ENCODE assay signal across 8 mouse cellular contexts in the genomic region with DNA sequence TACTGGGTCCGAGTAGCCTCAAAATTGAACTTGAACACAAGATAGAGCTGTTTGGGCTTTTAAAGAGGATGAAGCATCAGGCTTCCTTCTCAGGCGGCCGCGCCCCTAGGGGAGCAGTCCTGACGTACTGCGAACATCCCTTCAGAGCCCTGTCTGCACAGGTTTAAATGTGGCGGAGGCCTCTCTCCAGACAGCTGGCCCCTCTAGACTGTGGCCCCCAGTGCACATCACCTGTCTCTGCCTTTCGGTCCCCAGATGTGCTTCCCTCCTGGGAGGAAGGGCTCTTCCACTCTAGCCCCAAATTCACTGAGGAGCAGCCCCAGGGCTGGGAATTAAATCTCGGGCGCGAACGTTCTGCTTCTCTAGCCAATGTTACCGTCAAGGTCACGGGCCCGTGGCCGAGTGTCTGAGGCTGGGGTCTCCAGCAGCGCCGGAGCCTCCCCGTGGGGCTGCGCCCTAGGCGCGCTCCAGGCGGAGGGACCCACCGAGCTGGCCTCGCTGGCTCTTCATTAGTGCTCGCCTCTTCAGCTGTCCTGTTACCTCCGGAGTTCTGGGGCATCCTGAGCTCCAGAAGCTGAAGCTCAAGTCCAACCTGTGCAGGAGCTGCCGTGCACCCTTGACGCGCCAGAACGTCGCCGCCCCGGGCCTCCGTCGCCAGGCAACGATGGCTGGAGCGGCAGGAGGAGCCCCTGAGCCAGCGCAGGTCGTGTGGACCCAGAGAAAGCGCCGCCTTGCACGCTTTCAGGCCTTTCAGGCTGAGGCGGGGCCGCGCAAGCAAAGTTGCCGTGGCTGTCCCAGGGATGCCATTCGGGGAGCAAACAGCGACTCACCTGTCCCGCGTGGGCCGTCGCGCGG. TPM values are rescaled to one million over a fixed set of nuclear protein-coding genes. Genes with fewer than 3 reads are reported as not detected.
DNase-seq lines count a peak whose midpoint lies in the region; ATAC-seq and TF ChIP-seq lines count a peak whose summit lies in the region.

No protein-coding gene starts in this region.

- peaks cover 13% of the 10 kb centered on the region for H3K4me1 ChIP-seq in heart, embryonic 13.5 days
- peaks cover 13% of the 10 kb centered on the region; the same call in 1 of the 2 replicates for H3K4me1 ChIP-seq in forebrain, postnatal 0 days (ENCODE audit: insufficient read depth)

- H3K27me3 ChIP-seq in heart, embryonic 13.5 days (replicated peaks): peaks cover 69% of the 10 kb centered on the region
- no peaks in the 10 kb centered on the region for H3K27me3 ChIP-seq in forebrain, postnatal 0 days (ENCODE audit: insufficient read depth, low read length)

- peak overlapping the region; percentile 53 for H3K27ac ChIP-seq in heart, embryonic 13.5 days (replicated peaks)
- peak overlapping the region; percentile 81 for H3K27ac ChIP-seq in forebrain, postnatal 0 days (ENCODE audit: low read depth, low read length)

- H3K4me2 ChIP-seq in heart, embryonic 13.5 days: peak overlapping the region; percentile 96
- H3K4me2 ChIP-seq in forebrain, postnatal 0 days (ENCODE audit: low read depth): peak overlapping the region; percentile 93

- 7% methylated on average over 55 of the region's 55 CpGs for WGBS in heart, embryonic 13.5 days
- 6% methylated on average over 55 of the region's 55 CpGs for WGBS in forebrain, postnatal 0 days

- H3K9ac ChIP-seq in heart, embryonic 13.5 days: peak overlapping the region; percentile 82
- peak overlapping the region; percentile 81 for H3K9ac ChIP-seq in forebrain, postnatal 0 days

- no peaks in the 10 kb centered on the region for H3K36me3 ChIP-seq in heart, embryonic 13.5 days
- peaks cover 3% of the 10 kb centered on the region; the same call in 1 of the 2 replicates for H3K36me3 ChIP-seq in forebrain, postnatal 0 days (ENCODE audit: insufficient read depth)

- no peaks in the 10 kb centered on the region for H3K9me3 ChIP-seq in heart, embryonic 13.5 days
- no peaks in the 10 kb centered on the region for H3K9me3 ChIP-seq in forebrain, postnatal 0 days (ENCODE audit: low read length)

- intact Hi-C loops in heart, postnatal 25 days (cut with DNase I): no loop called here

- H3K4me3 ChIP-seq in heart, embryonic 13.5 days: peak overlapping the region; percentile 65
- H3K4me3 ChIP-seq in forebrain, postnatal 0 days (ENCODE audit: low read depth, low read length): peak overlapping the region; percentile 66

- peak; percentile 42; the same call in 1 of the 2 replicates for TF ChIP-seq CTCF in forebrain, postnatal 0 days (IDR thresholded peaks at IDR 0.05; ENCODE audit: low read depth)

- no peak for DNase-seq in heart, postnatal 25 days (ENCODE audit: low spot score)
- DNase-seq in cerebellum, adult 18-20 months: peak; percentile 68 to 70
- DNase-seq in forebrain, postnatal 0 days: peak; percentile 77
- DNase-seq in kidney, postnatal 25 days: peak; percentile 40 to 74
- DNase-seq in neural tube, embryonic 10.5 days (ENCODE audit: extremely low spot score, low spot score): peak; percentile 76
- no peak for DNase-seq in spleen, postnatal 36 days (ENCODE audit: low spot score in 2 of 2)
- DNase-seq in layer of hippocampus, postnatal 25 days (ENCODE audit: extremely low spot score in 1 of 2, low spot score in 1 of 2): no peak

- peak; percentile 33; the same call in 1 of the 2 replicates for ATAC-seq in heart, embryonic 13.5 days (ENCODE audit: extremely low read depth, insufficient number of reproducible peaks, low FRiP score, low TSS enrichment)
- ATAC-seq in forebrain, postnatal 0 days: peak; percentile 81

RNA-seq across cellular contexts. Expression of gene Slc6a17, which starts 0.8 kb away (rescaled TPM):
- polyA plus RNA-seq in heart, embryonic 13.5 days (2015; fragmentation: Nextera tagmentation; extraction: Ambion mirVana): 4.1 and 4.7 TPM in 2 replicates
- 1 to 10 TPM; 1.5 to 2.4 TPM for total RNA-seq in heart, postnatal 25 days (2021)
- 61.2 and 68.9 TPM in 2 replicates for total RNA-seq in forebrain, postnatal 0 days (2014; rRNA removed)
- polyA plus RNA-seq in forebrain, postnatal 0 days (2015; fragmentation: Nextera tagmentation; extraction: Ambion mirVana): 20.3 and 22.7 TPM in 2 replicates
- 100 to 1,000 TPM; 288 to 297 TPM for total RNA-seq in layer of hippocampus, postnatal 25 days (2021)

RNA-seq across cellular contexts. Expression of gene Ubl4b, which starts 37.9 kb away (rescaled TPM):
- polyA plus RNA-seq in heart, embryonic 13.5 days (2015; fragmentation: Nextera tagmentation; extraction: Ambion mirVana): not detected in 2 replicates
- total RNA-seq in heart, postnatal 25 days (2021): not detected
- total RNA-seq in forebrain, postnatal 0 days (2014; rRNA removed): 0.23 TPM in 1 of 2 replicates, not detected in the other
- not detected in 2 replicates for polyA plus RNA-seq in forebrain, postnatal 0 days (2015; fragmentation: Nextera tagmentation; extraction: Ambion mirVana)
- total RNA-seq in layer of hippocampus, postnatal 25 days (2021): not detected

RNA-seq across cellular contexts. Expression of gene Kcnc4, which starts 57.7 kb away (rescaled TPM):
- polyA plus RNA-seq in heart, embryonic 13.5 days (2015; fragmentation: Nextera tagmentation; extraction: Ambion mirVana): 0.06 and 0.07 TPM in 2 replicates
- under 1 TPM; 0.06 to 0.16 TPM for total RNA-seq in heart, postnatal 25 days (2021)
- 10.7 and 15.4 TPM in 2 replicates for total RNA-seq in forebrain, postnatal 0 days (2014; rRNA removed)
- polyA plus RNA-seq in forebrain, postnatal 0 days (2015; fragmentation: Nextera tagmentation; extraction: Ambion mirVana): 4.2 and 6.6 TPM in 2 replicates
- 10 to 100 TPM; 49.5 to 52.4 TPM for total RNA-seq in layer of hippocampus, postnatal 25 days (2021)

Comparison
In these comparisons a context has a peak if more than half of its experiments do, and no peak if none do; other contexts are left out.
1. DNase-seq: peak in cerebellum, adult 18-20 months (2 of 2), forebrain, postnatal 0 days (single experiment), kidney, postnatal 25 days (2 of 2) and neural tube, embryonic 10.5 days (single experiment); none in heart, postnatal 25 days (single experiment), spleen, postnatal 36 days (0 of 2) and layer of hippocampus, postnatal 25 days (0 of 2).
2. RNA of gene Slc6a17, which starts 0.8 kb away (total RNA-seq): 288 to 297 TPM in layer of hippocampus, postnatal 25 days and 61.2 to 68.9 TPM in forebrain, postnatal 0 days; 1.5 to 2.4 TPM in heart, postnatal 25 days; every median in the first group is over 10 times any median in the second.
3. RNA of gene Kcnc4, which starts 57.7 kb away (total RNA-seq): 49.5 to 52.4 TPM in layer of hippocampus, postnatal 25 days and 10.7 to 15.4 TPM in forebrain, postnatal 0 days; 0.06 to 0.16 TPM in heart, postnatal 25 days; every median in the first group is over 10 times any median in the second.